Mouse (Mus musculus): ENCODE data around the gene Rita1. TPM values are rescaled to one million over a fixed set of nuclear protein-coding genes. Genes with fewer than 3 reads are reported as not detected.
A peak's percentile ranks its signal among the peaks of the same experiment; 100 is the strongest.

The Rita1 gene
- polyA plus RNA-seq, 1 experiment from 2014 or later: 13.1 TPM

GRCm38 (mm10) chr5:120568336-120568768 lies 44.0 kb downstream of the Rita1 start:
- ATAC-seq (replicated peaks; ENCODE audit: low FRiP score) (no peak), DNase-seq (ENCODE audit: low spot score) (no peak)
- H3K36me3 ChIP-seq (ENCODE audit: control insufficient read depth, insufficient read depth, low read length): no peaks in the 10 kb centered on the region
- H3K4me2 ChIP-seq: no peak overlapping the region
- no peak overlapping the region for H3K9ac ChIP-seq (ENCODE audit: low read depth, low read length)
- H3K27me3 ChIP-seq (replicated peaks; ENCODE audit: control insufficient read depth, insufficient read depth, low read length): no peaks in the 10 kb centered on the region
- no peak overlapping the region for H3K27ac ChIP-seq (ENCODE audit: low read depth, low read length)
- H3K4me3 ChIP-seq (ENCODE audit: low read depth, low read length): no peak overlapping the region
- H3K4me1 ChIP-seq (replicated peaks; ENCODE audit: control insufficient read depth, insufficient read depth, low read length): peaks cover 51% of the 10 kb centered on the region
- WGBS: 76% methylated on average over 9 of the region's 9 CpGs
- H3K9me3 ChIP-seq (ENCODE audit: control insufficient read depth, low read length): no peaks in the 10 kb centered on the region

DNA sequence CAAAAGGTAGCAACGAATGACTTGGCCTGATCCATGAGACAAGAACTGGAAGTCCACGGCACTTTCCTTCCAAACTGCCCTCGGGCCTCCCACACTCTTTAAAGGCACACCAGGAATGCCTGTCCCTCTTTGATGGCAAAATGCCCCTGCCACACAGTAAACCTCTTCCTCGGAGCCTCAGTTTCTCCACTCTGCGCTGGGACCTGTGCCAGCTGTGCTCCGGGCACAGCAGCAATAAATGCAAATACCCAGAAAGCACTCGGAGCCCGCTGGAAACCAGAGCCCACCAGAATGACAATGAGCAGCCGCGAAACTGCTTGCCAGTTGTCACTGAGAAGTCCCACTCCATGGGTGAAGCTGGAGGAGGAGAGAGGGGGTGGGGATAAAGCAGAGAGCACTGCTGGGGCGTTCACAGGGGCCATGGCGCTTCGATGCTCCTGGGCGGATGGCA lies 44.6 kb downstream of the Rita1 start:
- Histone ChIP-seq H3K9me3 (ENCODE audit: control insufficient read depth, low read length) (no peaks in the 10 kb centered on the region), H3K4me2 (no peak overlapping the region), H3K4me1 (replicated peaks; ENCODE audit: control insufficient read depth, insufficient read depth, low read length) (peaks cover 57% of the 10 kb centered on the region), H3K27me3 (replicated peaks; ENCODE audit: control insufficient read depth, insufficient read depth, low read length) (no peaks in the 10 kb centered on the region), H3K36me3 (ENCODE audit: control insufficient read depth, insufficient read depth, low read length) (no peaks in the 10 kb centered on the region), H3K4me3 (ENCODE audit: low read depth, low read length) (no peak overlapping the region), H3K27ac (ENCODE audit: low read depth, low read length) (no peak overlapping the region), H3K9ac (ENCODE audit: low read depth, low read length) (no peak overlapping the region)
- 79% methylated on average over 14 of the region's 14 CpGs for WGBS
- ATAC-seq (replicated peaks; ENCODE audit: low FRiP score): no peak
- DNase-seq (ENCODE audit: low spot score): no peak

GRCm38 (mm10) chr5:120567253-120567701 lies 45.1 kb downstream of the Rita1 start:
- H3K27me3 ChIP-seq (replicated peaks; ENCODE audit: control insufficient read depth, insufficient read depth, low read length): no peaks in the 10 kb centered on the region
- H3K4me1 ChIP-seq (replicated peaks; ENCODE audit: control insufficient read depth, insufficient read depth, low read length): peaks cover 59% of the 10 kb centered on the region
- H3K9ac ChIP-seq (ENCODE audit: low read depth, low read length): no peak overlapping the region
- no peak overlapping the region for H3K4me2 ChIP-seq
- H3K27ac ChIP-seq (ENCODE audit: low read depth, low read length): no peak overlapping the region
- DNase-seq (ENCODE audit: low spot score): no peak
- no peak overlapping the region for H3K4me3 ChIP-seq (ENCODE audit: low read depth, low read length)
- no peaks in the 10 kb centered on the region for H3K9me3 ChIP-seq (ENCODE audit: control insufficient read depth, low read length)
- WGBS: 56% methylated on average over 21 of the region's 21 CpGs
- no peaks in the 10 kb centered on the region for H3K36me3 ChIP-seq (ENCODE audit: control insufficient read depth, insufficient read depth, low read length)
- ATAC-seq (replicated peaks; ENCODE audit: low FRiP score): no peak

DNA sequence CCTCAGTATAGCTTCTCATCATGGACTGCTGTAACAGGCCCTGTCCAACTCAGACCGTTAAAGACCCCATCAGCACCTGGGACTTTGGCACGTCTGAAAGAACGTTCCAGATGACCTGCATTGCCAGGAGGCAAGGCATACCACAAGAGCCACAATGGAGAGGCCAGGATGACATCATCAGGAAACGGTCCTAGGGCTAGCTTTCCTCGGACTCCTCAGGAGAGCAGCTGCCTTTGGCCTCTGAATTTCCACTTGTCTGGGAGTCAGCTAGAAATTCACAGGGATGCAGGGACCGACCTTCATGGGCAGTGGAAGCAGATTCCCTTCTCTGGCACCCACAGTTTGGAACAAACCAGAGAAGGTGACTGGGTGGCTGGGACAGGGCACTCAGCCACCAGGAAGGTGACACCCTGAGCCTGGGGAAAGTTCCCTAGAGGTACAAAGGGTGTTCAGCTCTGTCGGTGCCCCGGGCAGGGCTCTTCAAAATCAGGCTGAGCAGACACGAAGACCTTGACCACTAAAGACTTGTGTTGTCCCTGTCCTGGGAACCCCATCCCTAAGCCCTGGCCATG lies 45.6 kb downstream of the Rita1 start:
- H3K4me1 ChIP-seq (replicated peaks; ENCODE audit: control insufficient read depth, insufficient read depth, low read length): peaks cover 59% of the 10 kb centered on the region
- no peak overlapping the region for H3K4me3 ChIP-seq (ENCODE audit: low read depth, low read length)
- DNase-seq (ENCODE audit: low spot score) (no peak), ATAC-seq (replicated peaks; ENCODE audit: low FRiP score) (no peak)
- H3K9me3 ChIP-seq (ENCODE audit: control insufficient read depth, low read length): no peaks in the 10 kb centered on the region
- no peak overlapping the region for H3K27ac ChIP-seq (ENCODE audit: low read depth, low read length)
- WGBS: 66% methylated on average over 9 of the region's 9 CpGs
- no peak overlapping the region for H3K4me2 ChIP-seq
- H3K9ac ChIP-seq (ENCODE audit: low read depth, low read length): no peak overlapping the region
- no peaks in the 10 kb centered on the region for H3K36me3 ChIP-seq (ENCODE audit: control insufficient read depth, insufficient read depth, low read length)
- H3K27me3 ChIP-seq (replicated peaks; ENCODE audit: control insufficient read depth, insufficient read depth, low read length): no peaks in the 10 kb centered on the region

DNA sequence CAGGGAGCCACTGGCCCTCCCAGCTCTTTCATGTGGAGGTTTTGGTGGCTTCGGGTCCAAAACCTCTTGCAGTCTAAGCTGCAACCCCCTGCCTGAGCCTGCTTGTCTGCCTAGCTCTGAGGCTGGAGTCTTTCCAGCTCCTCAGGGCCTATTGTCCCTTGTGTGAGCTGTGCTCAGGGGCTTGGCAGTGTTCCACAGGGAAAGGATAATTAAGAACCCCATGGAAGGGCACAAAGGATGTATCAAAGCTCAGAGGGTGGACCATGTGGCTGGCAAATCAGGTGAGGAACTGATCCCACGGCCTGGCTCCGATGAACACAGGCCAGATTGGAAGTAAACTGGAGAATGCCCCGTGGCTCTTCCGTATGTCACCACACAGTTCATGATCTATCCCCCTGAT lies 46.3 kb downstream of the Rita1 start:
- no peaks in the 10 kb centered on the region for H3K36me3 ChIP-seq (ENCODE audit: control insufficient read depth, insufficient read depth, low read length)
- no peaks in the 10 kb centered on the region for H3K9me3 ChIP-seq (ENCODE audit: control insufficient read depth, low read length)
- H3K4me2 ChIP-seq: no peak overlapping the region
- H3K4me1 ChIP-seq (replicated peaks; ENCODE audit: control insufficient read depth, insufficient read depth, low read length): peaks cover 55% of the 10 kb centered on the region
- DNase-seq (ENCODE audit: low spot score) (no peak), ATAC-seq (replicated peaks; ENCODE audit: low FRiP score) (no peak)
- 81% methylated on average over 5 of the region's 5 CpGs for WGBS
- no peak overlapping the region for H3K9ac ChIP-seq (ENCODE audit: low read depth, low read length)
- no peaks in the 10 kb centered on the region for H3K27me3 ChIP-seq (replicated peaks; ENCODE audit: control insufficient read depth, insufficient read depth, low read length)
- H3K4me3 ChIP-seq (ENCODE audit: low read depth, low read length): no peak overlapping the region
- H3K27ac ChIP-seq (ENCODE audit: low read depth, low read length): no peak overlapping the region

DNA sequence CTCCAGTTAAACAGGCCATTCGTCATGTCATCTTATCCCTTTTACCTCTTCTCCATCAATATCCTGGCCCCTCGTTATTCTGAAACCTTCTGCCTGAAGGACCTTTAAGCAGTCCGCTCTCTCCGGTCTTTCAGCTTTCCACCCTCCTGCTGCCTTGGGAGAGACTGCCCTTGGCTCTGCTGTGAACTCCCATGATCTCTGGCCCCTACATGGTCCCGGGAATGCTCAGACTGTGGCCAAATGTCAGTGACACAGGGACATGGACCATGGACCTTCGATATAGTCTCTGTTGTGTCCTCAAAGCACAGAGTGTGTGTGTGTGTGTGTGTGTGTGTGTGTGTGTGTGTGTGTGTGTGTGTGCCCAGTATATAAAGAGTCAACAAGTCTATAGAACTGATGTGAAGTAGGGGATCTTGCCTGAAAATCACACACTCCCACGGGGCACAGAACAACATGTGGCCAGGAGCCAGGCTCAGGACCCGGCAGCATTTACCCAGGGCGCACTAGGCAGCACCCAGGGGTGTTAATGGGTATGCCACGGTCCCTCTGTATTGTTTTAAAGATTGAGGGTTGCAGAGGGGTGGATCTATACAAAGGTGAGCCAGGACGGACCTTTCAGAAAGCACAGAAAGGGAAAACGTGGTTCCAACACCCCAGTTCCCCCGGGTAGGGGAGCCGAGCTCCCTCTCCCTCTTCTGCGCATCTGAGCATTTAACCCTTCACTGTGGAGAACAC lies 47.1 kb downstream of the Rita1 start:
- Histone ChIP-seq H3K9me3 (ENCODE audit: control insufficient read depth, low read length) (no peaks in the 10 kb centered on the region), H3K27ac (ENCODE audit: low read depth, low read length) (peak overlapping the region; percentile 30; the same call in 1 of the 2 replicates), H3K9ac (ENCODE audit: low read depth, low read length) (no peak overlapping the region), H3K4me2 (no peak overlapping the region), H3K4me3 (ENCODE audit: low read depth, low read length) (no peak overlapping the region), H3K4me1 (replicated peaks; ENCODE audit: control insufficient read depth, insufficient read depth, low read length) (peaks cover 58% of the 10 kb centered on the region), H3K27me3 (replicated peaks; ENCODE audit: control insufficient read depth, insufficient read depth, low read length) (no peaks in the 10 kb centered on the region), H3K36me3 (ENCODE audit: control insufficient read depth, insufficient read depth, low read length) (no peaks in the 10 kb centered on the region)
- 60% methylated on average over 15 of the region's 15 CpGs for WGBS
- no peak for ATAC-seq (replicated peaks; ENCODE audit: low FRiP score)
- no peak for DNase-seq (ENCODE audit: low spot score)

GRCm38 (mm10) chr5:120563914-120564311 lies 48.5 kb downstream of the Rita1 start:
- no peak for ATAC-seq (replicated peaks; ENCODE audit: low FRiP score)
- no peak overlapping the region for H3K9ac ChIP-seq (ENCODE audit: low read depth, low read length)
- no peak overlapping the region for H3K4me2 ChIP-seq
- no peak for DNase-seq (ENCODE audit: low spot score)
- H3K4me3 ChIP-seq (ENCODE audit: low read depth, low read length): no peak overlapping the region
- WGBS: 47% methylated on average over 4 of the region's 4 CpGs
- no peaks in the 10 kb centered on the region for H3K9me3 ChIP-seq (ENCODE audit: control insufficient read depth, low read length)
- peaks cover 64% of the 10 kb centered on the region for H3K4me1 ChIP-seq (replicated peaks; ENCODE audit: control insufficient read depth, insufficient read depth, low read length)
- H3K36me3 ChIP-seq (ENCODE audit: control insufficient read depth, insufficient read depth, low read length): no peaks in the 10 kb centered on the region
- 0 out of 2 replicates have a peak overlapping the region, but pooled peaks have one; percentile 41 for H3K27ac ChIP-seq (ENCODE audit: low read depth, low read length)
- H3K27me3 ChIP-seq (replicated peaks; ENCODE audit: control insufficient read depth, insufficient read depth, low read length): no peaks in the 10 kb centered on the region

DNA sequence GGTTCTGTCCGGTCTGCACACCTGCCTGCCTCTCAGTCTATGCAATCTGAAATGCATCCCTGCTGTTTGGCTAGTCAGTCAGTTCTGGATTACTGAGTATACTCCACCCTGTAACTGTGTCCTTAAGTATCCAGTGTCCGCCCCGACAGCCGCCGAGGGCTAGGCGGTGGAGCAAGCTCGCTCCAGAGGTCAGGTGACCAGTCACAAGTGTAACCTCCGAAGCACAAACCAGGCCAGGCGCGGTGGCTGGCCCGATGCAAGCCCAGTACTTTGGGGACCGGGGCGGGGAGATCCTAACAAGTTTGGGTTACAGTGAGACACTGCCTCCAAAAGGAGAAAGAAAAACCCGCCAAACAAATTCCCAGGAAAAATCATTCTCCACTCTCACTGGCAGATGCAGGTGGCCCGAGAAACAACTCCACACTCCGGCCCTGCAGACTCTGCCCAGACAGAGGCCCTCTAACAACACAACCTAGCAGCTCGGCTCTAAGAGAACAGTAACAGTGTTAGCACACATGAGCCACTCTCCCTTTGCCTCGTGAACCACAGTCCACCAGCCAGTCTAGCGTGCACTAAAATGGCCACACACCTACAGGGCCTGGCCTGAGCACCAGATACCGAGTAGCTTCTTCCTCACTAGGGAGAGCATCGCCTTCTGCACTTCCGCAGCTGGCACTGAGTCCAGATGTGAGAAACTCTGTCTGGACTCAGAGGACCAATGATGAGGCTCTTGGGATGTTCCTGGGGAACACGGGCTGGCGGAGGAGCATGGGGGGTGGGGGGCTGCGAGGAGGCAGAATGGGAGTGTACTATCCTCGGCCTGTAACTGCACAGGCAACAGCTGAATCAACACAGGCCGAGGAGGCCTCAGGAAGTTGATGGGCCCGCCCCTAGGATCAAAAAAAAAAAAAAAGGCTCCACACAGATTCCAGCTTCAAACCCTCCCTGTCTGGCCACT lies 49.2 kb downstream of the Rita1 start:
- DNase-seq (ENCODE audit: low spot score) (no peak), ATAC-seq (replicated peaks; ENCODE audit: low FRiP score) (no peak; the same call in 1 of the 2 replicates)
- H3K9ac ChIP-seq (ENCODE audit: low read depth, low read length): no peak overlapping the region
- H3K4me2 ChIP-seq: peak overlapping the region; percentile 2; the same call in 1 of the 2 replicates
- peaks cover 67% of the 10 kb centered on the region for H3K4me1 ChIP-seq (replicated peaks; ENCODE audit: control insufficient read depth, insufficient read depth, low read length)
- peaks cover 4% of the 10 kb centered on the region; the same call in 1 of the 2 replicates for H3K36me3 ChIP-seq (ENCODE audit: control insufficient read depth, insufficient read depth, low read length)
- WGBS: 54% methylated on average over 28 of the region's 28 CpGs
- H3K9me3 ChIP-seq (ENCODE audit: control insufficient read depth, low read length): no peaks in the 10 kb centered on the region
- peak overlapping the region; percentile 57 for H3K27ac ChIP-seq (ENCODE audit: low read depth, low read length)
- no peak overlapping the region for H3K4me3 ChIP-seq (ENCODE audit: low read depth, low read length)
- no peaks in the 10 kb centered on the region for H3K27me3 ChIP-seq (replicated peaks; ENCODE audit: control insufficient read depth, insufficient read depth, low read length)
